10 mouse cellular contexts compared by ENCODE assay signal in the genomic region with DNA sequence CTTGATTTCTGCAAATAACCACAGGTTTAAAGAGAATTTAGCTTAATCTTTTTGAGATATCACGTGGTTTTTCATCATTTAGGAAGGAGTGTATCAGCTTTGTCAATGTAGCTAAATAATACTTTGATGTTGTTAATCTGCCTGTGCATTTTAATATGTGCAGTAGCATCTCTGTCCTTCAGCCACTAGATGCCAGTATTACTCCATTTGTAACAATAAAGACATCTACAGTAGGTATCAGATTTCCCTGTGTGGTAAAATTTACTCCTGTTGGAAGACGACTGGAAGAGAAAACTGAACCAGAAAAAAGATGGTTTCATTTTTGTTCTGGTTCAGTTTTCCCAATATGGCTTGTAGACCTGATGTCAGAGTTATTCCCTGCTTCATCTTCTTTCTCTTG. TPM values are rescaled to one million over a fixed set of nuclear protein-coding genes. Genes with fewer than 3 reads are reported as not detected.
A peak's percentile ranks its signal among the peaks of the same experiment; 100 is the strongest.
DNase-seq lines count a peak whose midpoint lies in the region; ATAC-seq and TF ChIP-seq lines count a peak whose summit lies in the region.
"Had no signal": no experiment of that assay in that cellular context is flagged by ENCODE, and none has a peak within 500 bp of the region (broad histone marks: within the 10 kb centered on the region; RNA-seq: fewer than 3 reads in every experiment).

No protein-coding gene starts in this region.

- DNase-seq in kidney, postnatal 0 days (ENCODE audit: low spot score), result peak; percentile 85
- no peak for DNase-seq in ES-E14 (ENCODE audit: low read depth, low spot score)
- peak; percentile 54 for DNase-seq in embryo, embryonic 11.5 days (ENCODE audit: low read depth, low spot score)
- peak; percentile 28 for DNase-seq in naive thymus-derived CD4-positive, alpha-beta T cell, adult 2 months (ENCODE audit: low read depth)
- no peak for DNase-seq in natural killer cell, adult 2 months (ENCODE audit: low spot score in 2 of 2)
- DNase-seq in cerebellum, adult 18-20 months, result no peak
- DNase-seq in right cerebral cortex, postnatal 14 days, result no peak
- DNase-seq: adrenal gland, postnatal 14 days; kidney, postnatal 10 days had no signal

- H3K27ac ChIP-seq in kidney, postnatal 0 days, result no peak overlapping the region
- H3K27ac ChIP-seq in kidney, embryonic 16.5 days (ENCODE audit: low read length), result no peak overlapping the region
- H3K27ac ChIP-seq in ES-E14 (ENCODE audit: insufficient read depth, low read depth, low read length, poor library complexity, severe bottlenecking), result no peak overlapping the region

- in situ Hi-C loops in ES-E14 (cut with MboI; ENCODE audit: low sequenced_read_pairs in 2 of 2, unreplicated experiment in 2 of 2), result no loop called here

- no peaks in the 10 kb centered on the region for H3K27me3 ChIP-seq in kidney, postnatal 0 days (ENCODE audit: insufficient read depth, low read length)
- H3K27me3 ChIP-seq in kidney, embryonic 16.5 days (ENCODE audit: insufficient read depth, low read length), result no peaks in the 10 kb centered on the region

- peak; percentile 88 for TF ChIP-seq CTCF in kidney, postnatal 0 days (IDR thresholded peaks at IDR 0.05; ENCODE audit: low read depth)

- no peak for ATAC-seq in kidney, postnatal 0 days (replicated peaks; ENCODE audit: low FRiP score, low read depth)
- no peak for ATAC-seq in kidney, embryonic 16.5 days (ENCODE audit: low FRiP score, low TSS enrichment)

- WGBS in kidney, postnatal 0 days, result 30% methylated on average over 2 of the region's 2 CpGs
- 33% methylated on average over 2 of the region's 2 CpGs for WGBS in kidney, embryonic 16.5 days

- H3K9me3 ChIP-seq in kidney, postnatal 0 days (replicated peaks; ENCODE audit: low read length), result no peaks in the 10 kb centered on the region
- no peaks in the 10 kb centered on the region for H3K9me3 ChIP-seq in kidney, embryonic 16.5 days (ENCODE audit: low read length)
- H3K9me3 ChIP-seq in ES-E14 (ENCODE audit: control insufficient read depth, insufficient read depth, low read depth, low read length), result no peaks in the 10 kb centered on the region

- H3K9ac ChIP-seq in kidney, postnatal 0 days (ENCODE audit: low read depth, low read length), result no peak overlapping the region
- H3K9ac ChIP-seq in kidney, embryonic 16.5 days (replicated peaks; ENCODE audit: low read length), result no peak overlapping the region
- no peak overlapping the region for H3K9ac ChIP-seq in ES-E14 (ENCODE audit: insufficient read depth, low read depth, low read length, poor library complexity, severe bottlenecking)

- no peaks in the 10 kb centered on the region for H3K4me1 ChIP-seq in kidney, postnatal 0 days (replicated peaks; ENCODE audit: insufficient read depth, low read length)
- no peaks in the 10 kb centered on the region for H3K4me1 ChIP-seq in kidney, embryonic 16.5 days (ENCODE audit: insufficient read depth, low read length)
- no peaks in the 10 kb centered on the region for H3K4me1 ChIP-seq in ES-E14 (ENCODE audit: control insufficient read depth in 2 of 2, insufficient read depth in 2 of 2, low read length in 2 of 2, poor library complexity in 1 of 2)

- no peak overlapping the region for H3K4me2 ChIP-seq in kidney, postnatal 0 days (ENCODE audit: low read length)
- no peak overlapping the region for H3K4me2 ChIP-seq in kidney, embryonic 16.5 days (replicated peaks; ENCODE audit: low read depth, low read length)

- peaks cover 29% of the 10 kb centered on the region for H3K36me3 ChIP-seq in kidney, postnatal 0 days (ENCODE audit: insufficient read depth, low read length)
- H3K36me3 ChIP-seq in kidney, embryonic 16.5 days (ENCODE audit: insufficient read depth, low read length), result peaks cover 42% of the 10 kb centered on the region
- H3K36me3 ChIP-seq in ES-E14 (ENCODE audit: control insufficient read depth, insufficient read depth, low read length, poor library complexity, severe bottlenecking), result peaks cover 18% of the 10 kb centered on the region

- no peak overlapping the region for H3K4me3 ChIP-seq in kidney, postnatal 0 days (replicated peaks; ENCODE audit: low read depth, low read length)
- no peak overlapping the region for H3K4me3 ChIP-seq in kidney, embryonic 16.5 days (ENCODE audit: low read length)
- H3K4me3 ChIP-seq in ES-E14 (ENCODE audit: insufficient read depth in 1 of 2, low read depth in 1 of 2, low read length in 2 of 2, poor library complexity in 1 of 2, severe bottlenecking in 1 of 2), result no peak overlapping the region

TF ChIP-seq in ES-E14, 5 proteins besides CTCF, POLR2A, EP300 and RAD21:
- no peak for TF ChIP-seq ZNF384 (IDR thresholded peaks at IDR 0.05; ENCODE audit: low read depth, low read length)
- 0 out of 2 replicates have a peak, but pooled peaks have one; percentile 21 for TF ChIP-seq ZC3H11A (IDR thresholded peaks at IDR 0.05; ENCODE audit: borderline replicate concordance, low read depth, low read length)
- no peak for TF ChIP-seq HCFC1 (IDR thresholded peaks at IDR 0.05; ENCODE audit: borderline replicate concordance, insufficient read depth, low read length)
- TF ChIP-seq CHD2 (IDR thresholded peaks at IDR 0.05; ENCODE audit: low read depth, low read length), result no peak
- no peak for TF ChIP-seq MAFK (IDR thresholded peaks at IDR 0.05; ENCODE audit: insufficient read depth, low read depth, low read length)

RNA-seq across cellular contexts. Expression of gene Zfp622, which starts 11.4 kb away (rescaled TPM):
- 23.2 and 27.3 TPM in 2 replicates for polyA plus RNA-seq in kidney, postnatal 0 days (2015; fragmentation: Nextera tagmentation; extraction: Ambion mirVana)
- 27.6 and 28.1 TPM in 2 replicates for polyA plus RNA-seq in kidney, embryonic 16.5 days (2015; fragmentation: Nextera tagmentation; extraction: Ambion mirVana)
- 53.2 and 65.9 TPM in 2 replicates for total RNA-seq in ES-E14 (2012; rRNA removed)

Comparison
In these comparisons a context has a peak if more than half of its experiments do, and no peak if none do; other contexts are left out.
1. DNase-seq: peak in kidney, postnatal 0 days (single experiment), embryo, embryonic 11.5 days (single experiment) and naive thymus-derived CD4-positive, alpha-beta T cell, adult 2 months (single experiment); none in ES-E14 (single experiment), natural killer cell, adult 2 months (0 of 2), cerebellum, adult 18-20 months (0 of 2) and right cerebral cortex, postnatal 14 days (single experiment).